Mouse (Mus musculus) kidney, postnatal 14 days (tissue): ENCODE measurements at regions not wholly inside any gene's neighbourhood (a gene's known extent, or its start where the extent isn't known, plus 50 kb on each side); places are given as distances from the start of the nearest gene placed in this dataset.

Experiments used
- DNase-seq: peaks from one replicate; pipeline ENCODE4 v3.0.0; 2022; ENCODE audit warnings: mixed read lengths

DNA sequence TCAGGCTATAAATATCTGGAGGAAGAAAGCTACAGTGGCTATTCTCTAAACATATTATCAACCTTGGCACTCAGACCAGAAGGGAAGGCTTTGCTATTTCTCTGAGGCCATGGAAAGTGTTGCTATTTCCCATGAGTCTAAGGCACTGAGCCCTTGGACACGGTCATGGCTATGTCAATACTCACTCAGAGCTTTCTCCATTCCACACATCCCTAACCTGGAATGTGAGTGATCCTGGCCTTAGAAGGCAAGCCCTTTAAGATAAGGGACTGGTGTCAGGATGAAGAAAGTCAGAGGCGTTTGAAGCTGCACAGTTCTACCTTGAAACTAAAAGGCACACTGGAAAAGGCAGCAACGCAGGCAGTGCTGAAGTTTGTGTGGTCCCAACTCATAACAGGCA lies 478.3 kb downstream of the Rps29 start:
- DNase-seq, result no peak

DNA sequence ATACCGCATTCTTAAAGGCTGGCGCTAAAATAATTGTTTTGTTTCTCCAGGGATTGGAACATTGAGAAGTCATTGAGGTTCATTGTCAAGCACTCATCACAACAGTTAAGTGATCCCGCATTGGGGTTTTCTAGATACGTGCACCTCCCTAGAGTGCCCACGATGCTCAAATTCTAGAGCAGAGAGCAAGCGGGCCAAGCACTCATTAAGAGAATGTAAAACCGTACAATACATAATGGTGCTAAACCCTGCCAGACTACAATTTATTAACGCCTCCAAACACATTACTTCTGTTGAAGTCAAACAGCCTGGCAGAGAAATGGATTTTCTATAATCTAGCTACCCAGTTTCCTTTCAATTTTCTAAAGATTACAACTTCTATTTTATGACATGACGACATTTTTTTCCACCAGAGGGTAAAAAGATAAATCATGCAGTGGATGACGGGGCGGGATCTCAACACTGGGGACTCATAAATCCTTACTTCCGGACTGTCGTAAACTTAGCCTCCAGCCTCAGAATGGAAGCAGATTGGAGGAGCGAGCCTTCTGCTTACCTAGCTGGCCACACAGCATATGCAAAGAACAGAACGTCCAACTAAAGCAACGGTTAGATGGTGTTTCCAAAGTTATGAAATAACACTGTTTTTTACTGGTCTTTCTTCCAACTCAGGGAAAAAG lies 482.8 kb downstream of the Rps29 start:
- DNase-seq, result peak; percentile 62

DNA sequence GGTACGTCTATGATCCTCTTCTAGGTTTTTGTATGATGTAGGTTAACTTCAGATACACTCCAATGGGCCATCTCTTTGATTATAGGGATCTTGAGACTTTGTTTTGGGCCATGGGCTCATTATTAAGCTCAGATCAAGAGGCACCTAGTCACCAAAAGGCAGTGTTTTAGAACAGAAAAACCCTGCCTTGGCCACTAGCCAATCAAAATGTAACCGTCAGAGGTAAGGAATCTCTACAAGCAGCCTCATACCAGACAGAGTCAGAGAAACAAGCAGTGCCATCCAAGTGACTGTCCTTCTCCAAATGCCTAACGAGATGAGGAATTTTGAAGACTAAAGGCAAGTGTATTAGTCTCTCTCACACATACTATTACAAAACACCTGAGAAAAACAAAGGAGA lies 487.0 kb downstream of the Rps29 start:
- no peak for DNase-seq

DNA sequence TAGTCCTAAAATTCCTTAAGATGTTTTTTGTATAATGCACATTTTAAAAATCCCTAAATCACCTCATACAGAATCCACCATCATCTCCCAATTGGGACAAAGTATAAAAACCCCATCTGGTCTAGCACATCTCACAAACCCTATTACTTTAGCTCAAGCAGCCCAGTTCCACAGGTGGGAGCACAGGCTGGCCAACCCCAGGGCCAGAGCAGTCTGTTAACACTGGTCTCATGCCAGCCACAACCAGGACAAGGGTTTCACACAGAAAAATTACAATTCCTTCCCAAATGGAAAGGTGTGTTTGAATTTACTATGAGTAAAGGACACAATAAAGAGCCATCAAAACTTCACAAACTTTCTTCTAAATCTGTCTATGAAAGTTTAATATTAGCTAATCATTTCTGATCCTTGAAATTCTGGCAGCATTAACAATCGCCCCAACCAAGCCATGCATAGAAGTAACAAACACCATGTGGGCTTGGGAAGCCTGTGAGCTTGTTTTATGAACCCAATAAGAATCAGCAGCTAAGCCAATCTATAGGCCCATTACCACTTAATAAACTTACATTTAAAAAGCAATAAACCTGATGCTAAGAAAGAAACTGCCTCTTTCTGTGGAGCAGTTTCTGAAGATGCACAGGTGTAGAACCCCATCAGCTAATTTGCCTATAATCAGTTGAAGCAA lies 512.9 kb downstream of the Rps29 start:
- no peak for DNase-seq

DNA sequence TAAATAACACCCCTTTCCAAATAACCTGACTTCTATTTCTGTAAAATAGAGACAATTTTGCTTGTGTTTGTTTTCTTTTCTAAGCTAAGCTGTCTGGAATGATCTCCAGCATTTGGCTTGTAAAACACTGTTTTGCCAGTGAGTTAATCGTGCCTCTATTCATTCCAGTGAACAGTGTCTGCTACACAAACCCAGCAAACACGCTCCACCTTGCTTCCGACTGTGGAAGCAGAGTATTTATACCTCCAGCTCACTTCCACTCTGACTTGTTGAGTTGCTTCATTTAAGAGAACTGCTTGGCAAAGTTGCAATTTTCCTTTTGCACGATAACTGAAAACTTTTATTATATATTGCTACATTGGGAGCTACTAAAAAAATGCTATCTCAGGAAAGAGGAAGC lies 515.3 kb downstream of the Rps29 start:
- no peak for DNase-seq

DNA sequence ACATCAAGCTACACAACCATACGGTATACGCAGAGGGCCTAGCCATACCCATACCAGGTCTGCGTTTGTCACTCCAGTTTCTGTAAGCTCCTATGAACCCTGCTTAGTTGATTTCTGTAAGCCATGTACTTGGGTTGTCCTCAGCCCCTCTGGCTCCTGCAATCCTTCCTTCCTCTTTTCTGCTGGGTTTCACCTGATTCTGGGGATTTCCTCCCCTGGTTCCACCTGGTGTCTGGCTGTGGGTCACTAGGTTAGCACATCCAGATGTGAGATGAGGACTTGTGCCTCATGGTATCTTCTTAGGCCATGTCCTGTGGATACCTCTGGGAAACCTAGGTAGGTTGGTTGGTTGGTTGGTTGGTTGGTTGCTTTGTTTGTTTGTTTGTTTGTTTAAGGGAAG lies 526.5 kb downstream of the Rps29 start:
- DNase-seq, result no peak

DNA sequence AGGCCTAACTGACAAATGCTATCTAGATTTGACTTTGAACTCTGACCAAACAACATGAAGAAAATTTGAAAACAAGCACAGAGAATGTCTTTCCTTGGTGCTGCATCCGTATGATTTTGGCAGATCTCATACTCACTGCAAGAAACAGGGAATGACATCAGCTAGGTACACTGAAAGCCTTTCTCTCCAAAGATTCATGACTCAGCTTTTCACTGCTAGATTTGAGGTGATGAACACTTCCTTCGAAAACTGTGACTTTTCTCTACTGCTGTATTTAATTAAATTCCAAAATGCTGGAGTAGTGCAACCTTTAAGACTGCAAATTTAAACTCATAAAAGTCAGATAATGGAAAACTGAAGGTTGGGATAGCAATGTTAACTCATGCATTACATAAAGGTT lies 540.6 kb downstream of the Rps29 start:
- DNase-seq, result no peak

DNA sequence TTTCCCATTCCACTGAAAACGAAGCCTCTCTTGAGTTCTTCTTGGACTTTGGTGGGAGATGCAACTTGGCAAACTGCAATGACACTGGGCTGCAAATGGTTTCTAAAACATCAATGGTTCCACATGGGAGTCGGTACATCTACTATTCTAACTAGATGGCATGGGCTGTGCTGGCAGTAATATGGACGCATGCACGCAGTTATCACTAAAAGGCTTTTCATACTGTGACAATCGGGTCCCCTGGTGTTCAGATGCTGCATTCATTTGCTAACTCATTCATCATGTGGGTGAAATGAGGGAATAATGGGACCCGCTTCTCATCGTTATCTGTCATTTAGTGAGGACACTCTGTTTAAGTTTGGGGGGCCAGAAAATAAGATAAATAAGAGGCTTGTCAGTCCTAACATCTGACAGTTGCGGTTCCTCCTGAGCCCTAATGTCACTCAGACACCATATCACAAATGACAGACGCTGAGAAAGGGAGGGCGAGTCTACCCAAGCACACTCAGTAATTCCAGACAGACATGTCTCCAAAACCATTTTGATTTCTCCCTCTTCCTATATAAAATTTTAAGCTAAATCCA lies 553.5 kb downstream of the Rps29 start:
- DNase-seq, result no peak

DNA sequence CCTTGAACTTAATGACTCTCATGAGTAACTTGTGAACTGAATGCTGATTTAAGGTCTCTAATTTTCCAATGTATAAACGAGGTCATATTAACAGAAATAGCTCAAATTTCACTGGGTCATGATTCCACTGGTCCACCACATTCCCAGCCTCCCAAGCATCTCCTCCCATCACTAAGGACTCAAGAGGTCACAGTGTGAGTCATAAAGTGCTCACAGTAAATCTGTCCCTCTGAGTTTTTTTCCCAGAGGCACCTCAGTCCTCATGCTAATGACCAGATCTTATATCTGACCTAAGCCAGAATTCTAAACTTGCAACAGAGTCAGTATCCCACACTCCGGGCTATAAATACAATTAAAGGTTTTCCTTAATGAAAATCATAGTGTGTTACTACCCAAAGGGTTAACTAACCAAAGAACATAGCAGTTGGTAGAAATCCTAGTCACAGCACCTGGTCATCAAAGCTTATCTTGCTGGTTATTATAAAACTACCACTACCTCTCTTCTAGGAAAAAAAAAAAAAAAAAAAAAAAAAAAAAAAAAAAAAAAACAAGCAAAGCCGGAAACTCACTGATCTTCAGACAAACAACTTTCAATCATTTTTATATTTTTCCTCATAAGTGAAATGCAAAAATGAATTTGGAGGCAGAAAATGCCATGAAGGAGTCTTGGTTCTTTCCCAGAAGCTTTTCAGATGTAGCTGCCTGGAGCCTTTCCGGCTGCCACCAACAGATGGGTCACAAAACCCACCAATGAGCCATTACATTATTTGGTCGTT lies 554.3 kb downstream of the Rps29 start:
- DNase-seq, result no peak

DNA sequence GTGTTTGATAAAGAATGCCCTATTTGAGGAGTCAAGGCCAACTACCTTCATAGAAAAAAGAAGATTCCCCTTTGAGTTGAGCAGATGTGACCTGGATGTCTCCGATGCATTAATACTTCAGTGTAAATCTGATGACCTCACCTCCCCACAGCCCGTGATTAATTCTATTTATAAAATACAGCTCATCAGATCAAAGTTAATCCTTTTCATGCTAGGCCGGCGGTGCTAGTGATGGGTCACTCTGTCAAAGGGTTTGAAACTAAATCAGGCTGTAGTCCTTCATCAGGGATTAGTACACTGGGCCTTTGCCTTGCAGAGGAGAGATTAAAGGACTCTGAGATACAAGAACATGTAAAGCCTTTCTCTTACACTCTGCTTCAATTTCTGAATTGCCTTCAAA lies 556.3 kb downstream of the Rps29 start:
- no peak for DNase-seq

DNA sequence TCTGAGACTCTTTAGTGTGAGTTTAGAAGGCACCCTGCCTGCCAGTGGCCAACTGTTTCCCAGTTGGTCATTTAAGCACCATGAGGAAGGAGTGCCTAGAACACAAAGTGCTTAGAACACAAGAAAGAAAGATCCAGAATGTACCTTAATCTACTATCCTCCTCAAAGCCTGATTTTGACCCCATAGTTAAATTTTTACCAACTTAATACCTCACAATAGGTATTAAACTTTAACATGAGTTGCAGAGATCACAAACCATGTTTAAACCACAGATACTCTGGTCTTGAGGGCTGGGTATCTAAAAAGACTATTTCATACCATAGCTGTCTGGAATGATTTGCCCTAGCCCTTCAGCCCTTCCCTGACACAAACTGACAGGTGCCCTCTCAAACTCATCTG lies 557.6 kb downstream of the Rps29 start:
- DNase-seq, result no peak

DNA sequence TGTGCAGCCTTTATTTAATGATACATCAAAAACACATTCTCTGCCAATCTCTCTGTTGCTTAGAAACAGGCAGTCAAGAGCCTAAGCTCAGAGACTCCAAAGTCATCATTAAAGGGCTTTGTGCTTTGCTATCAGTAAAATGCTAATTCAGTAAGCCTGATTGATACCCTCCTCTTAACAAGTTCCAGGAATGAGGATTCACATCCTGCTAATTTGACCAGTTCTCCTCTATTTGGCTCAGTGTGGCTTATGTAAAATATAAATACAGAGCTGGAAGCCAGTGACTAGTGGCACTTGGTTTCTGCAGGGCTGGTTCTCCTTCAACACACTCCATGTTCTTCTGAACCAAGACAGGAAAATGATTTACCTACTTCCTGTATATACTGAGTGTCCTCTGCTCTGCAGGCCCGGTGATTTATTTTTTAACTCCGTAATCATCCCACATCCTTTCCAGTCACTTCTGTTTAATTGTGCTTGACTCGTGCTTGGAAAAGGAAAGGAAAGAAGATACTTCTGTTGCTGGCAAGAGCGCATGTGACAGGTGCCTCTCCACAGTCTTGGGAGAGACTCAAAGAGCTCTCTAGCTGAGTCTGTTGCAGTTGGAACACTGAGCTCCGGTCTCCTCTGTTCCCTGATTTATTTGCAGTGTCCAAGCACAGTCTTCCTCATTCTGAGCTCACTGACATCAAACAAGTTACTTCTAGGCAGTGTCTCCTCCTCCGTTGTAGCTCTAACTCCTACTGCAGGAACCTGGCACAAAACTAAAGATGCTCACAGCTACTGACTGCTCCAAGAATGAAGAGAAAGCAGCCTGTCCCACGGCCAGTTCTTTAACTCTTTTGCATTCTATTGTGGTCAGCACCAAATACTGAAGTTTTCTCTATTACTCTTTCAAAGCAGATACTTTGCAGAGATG lies 559.0 kb downstream of the Rps29 start:
- no peak for DNase-seq

DNA sequence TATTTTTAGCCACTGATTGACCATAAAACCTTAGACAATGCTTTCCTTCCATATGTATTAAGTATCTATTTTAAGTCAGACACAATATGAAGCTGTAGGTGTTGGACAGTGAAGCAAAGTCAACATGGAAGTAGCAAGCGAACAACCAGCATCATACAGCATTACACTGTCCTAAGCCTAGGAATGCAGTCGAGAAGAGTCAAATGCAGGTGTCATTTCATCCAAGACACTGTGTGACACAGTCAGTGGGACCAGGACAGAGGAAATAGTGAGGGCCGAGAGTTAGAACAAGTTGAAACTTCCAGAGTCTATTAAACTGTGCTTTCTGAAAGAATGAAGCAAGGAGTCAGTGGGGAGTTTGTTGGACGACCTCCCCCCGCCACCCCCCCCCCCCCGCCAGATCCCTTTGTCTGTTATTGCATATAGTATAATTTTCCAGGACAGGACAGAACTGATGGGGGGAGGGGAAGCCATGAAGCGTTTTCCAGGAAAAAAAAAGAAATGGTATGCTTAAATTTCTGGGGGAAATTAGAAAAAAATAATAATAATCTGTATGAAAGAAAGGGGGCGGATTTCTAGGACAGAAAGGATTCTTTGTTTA lies 559.9 kb downstream of the Rps29 start:
- DNase-seq, result no peak

DNA sequence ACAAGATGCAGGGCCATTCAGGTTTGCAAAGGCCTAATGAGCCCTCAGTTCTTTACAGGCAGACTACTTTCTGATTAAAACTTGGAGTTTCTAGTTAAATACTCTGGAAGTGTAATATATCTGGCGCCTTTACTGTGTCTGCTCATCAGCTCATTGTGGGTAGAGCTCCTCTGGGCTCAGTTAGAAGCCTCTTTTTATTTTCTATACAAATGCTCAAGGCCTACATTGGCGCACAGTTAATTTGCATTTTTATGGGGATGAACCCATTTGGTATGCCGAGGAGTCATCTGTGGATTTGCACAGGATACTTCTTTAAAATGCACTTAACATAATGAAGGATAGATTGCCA lies 573.5 kb downstream of the Rps29 start:
- no peak for DNase-seq

DNA sequence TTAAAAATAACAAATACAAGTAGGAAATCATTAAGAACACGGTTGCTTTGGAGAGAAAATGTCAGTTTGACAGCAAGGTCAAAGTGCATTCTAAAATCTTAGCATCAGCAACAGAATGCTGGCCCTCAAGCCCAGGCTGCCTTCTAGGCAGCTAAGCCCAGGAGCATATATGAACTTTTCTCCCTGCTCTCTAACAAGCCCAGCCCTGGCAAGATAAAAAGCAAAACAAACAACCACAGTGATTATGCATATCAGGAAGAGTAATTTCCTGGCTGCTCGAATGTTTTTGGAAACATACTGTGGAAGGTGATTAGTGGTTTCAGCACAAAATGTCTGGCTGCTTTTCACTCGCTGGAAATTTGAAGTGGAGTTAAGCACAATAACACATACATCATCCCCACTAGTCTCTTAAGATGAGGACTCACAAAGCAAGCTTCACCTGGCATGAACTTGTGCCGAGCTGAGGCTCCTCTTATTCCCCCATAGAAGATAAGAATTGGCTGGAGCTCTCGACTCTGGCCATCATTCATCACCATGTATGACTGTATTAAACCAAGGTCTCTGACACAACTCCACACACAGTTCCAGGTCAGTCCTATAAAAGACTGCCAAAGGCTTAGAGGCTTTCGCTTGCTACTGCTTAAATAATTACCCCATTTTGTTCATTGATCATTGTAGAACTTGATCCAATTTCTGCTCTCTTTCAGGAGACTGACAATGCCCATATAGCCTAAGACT lies 574.0 kb downstream of the Rps29 start:
- no peak for DNase-seq

DNA sequence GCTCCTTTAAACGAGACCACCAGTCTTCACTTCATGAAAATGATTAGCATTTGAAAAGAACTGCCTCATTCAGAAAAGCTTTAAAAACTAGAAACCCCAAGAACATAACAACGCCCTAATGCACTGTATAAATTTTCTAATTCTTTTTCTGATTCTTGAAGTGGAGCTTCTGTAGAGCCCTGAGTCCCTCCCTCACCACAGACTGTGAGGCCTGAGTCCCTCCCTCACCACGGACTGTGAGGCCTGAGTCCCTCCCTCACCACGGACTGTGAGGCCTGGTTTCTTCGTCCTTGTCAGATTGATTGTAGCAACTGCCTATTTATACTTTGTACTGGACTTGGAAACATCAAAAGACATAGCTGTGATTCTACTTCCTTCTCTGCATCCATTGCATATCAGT lies 579.1 kb downstream of the Rps29 start:
- DNase-seq, result no peak

DNA sequence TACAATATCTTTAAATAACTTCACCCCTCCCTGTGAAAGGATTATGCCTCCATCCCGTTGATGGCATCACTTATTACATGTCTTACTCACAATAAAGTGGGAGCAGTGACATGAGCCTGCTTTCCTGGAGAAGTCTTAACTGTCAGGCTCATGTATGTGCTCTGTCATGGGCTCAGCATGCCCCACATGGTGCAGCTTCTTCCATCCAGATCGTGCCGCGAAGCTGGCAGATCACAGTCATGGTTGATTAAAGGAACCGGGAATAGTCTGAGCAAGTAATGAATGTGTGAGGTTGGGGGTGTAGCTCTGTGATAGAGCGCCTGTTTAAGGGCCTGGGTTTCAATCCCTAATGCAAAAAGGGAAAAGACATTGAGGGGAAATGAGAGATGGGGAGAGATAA lies 581.5 kb downstream of the Rps29 start:
- DNase-seq, result no peak

DNA sequence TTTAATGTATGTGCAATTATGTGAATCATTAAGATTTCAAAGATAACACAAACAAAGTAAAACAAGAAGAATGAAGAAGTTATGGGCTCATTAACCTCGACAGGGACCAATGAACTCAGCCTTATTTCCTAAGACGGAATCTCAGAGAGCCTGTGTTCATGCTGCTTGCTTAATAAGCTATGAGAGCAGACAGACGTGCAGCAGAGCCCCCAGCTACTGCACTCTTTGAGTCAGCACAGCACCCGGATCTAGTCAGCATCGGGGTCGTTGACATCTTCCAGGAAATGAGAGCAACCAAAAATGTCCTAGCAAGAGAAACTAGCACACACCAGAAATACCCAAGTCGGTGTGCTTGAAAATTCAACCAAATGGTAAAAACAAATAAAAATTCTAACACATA lies 582.1 kb downstream of the Rps29 start:
- DNase-seq, result peak; percentile 12

DNA sequence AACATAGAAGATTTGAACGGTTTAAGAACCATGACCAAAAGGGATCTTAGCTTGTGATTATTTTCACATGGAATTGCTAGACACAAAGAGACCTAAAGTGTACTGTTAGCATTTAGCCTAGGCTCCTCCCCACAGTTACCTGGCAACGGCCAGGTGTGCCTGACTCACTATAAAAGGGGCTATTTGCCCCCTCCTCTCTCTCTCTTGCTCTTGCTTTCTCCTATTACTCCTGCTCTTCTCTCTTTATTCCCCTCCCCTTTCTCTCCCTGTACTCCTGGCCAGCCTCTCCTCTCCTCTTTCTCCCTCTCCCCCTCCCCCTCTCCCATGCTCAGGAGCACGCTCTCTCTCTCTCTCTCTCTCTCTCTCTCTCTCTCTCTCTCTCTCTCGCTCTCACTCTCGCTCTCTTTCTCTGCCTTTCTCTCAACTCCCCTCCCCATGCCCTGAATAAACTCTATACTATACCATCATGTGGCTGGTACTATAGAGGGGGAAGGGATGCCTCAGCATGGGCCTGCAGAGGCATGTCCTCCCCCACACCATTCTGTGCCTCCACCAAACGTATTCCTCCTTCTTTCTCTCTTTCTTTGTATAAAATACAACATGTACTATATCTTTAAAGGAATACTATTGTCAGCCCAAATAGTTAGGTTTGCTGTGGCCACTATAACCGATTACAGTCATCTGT lies 603.9 kb downstream of the Rps29 start:
- DNase-seq, result no peak

DNA sequence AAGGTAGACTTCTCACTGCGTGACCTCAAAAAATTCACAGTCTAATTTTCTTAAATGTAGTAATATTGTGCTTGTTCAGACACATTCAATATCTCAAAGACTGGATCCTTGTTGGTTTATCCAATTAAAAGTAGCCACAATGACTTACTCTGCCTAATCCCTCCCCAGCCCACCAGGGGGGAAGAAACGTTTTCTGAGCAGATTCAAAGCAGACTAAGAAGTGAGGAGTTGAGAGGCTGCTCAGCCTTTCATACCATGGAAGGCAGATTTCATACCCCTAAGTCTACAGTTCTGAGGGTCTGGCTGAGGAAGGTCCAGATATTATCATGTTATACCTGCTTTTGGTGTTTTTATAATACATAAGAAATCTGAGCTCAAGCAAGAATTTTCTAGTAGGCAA lies 604.7 kb downstream of the Rps29 start:
- no peak for DNase-seq

DNA sequence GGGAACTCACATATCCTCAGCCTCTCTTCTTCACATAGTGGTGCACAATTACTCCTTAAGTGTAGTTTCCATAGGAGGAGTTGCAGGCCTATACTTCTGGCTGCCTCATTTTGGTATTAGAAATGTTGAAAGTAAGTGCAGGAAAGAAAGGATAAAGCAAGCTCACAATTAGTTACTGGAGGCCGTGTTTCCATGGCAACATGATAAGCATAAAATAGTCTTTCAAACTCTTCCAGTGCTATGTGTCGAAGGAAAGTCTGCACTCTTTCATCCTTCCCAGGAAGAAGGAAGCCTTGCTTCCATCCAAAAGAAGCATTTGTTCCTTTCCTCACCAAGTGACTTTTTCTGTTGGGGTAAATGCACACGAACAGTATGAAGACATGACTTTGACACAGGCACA lies 617.2 kb downstream of the Rps29 start:
- no peak for DNase-seq
